Mouse (Mus musculus) neural tube, embryonic 12.5 days (tissue): ENCODE data around the gene Oas1e. TPM values are rescaled to one million over a fixed set of nuclear protein-coding genes. Genes with fewer than 3 reads are reported as not detected.

Source experiments
- ATAC-seq: fragments of 200-750 bp; cut with Nextera tagmentation; 2 replicates; pipeline ENCODE4 v1.8.0; 2017; ENCODE audit warnings: low read depth, mild to moderate bottlenecking, moderate TSS enrichment, moderate library complexity; ENCODE audit not compliant: low FRiP score
- H3K27ac ChIP-seq: fragments of 300-500 bp; sonication (generic); 2 replicates; pipeline ENCODE4 v1.5.1; 2016
- H3K27me3 ChIP-seq: fragments of 300-500 bp; sonication (generic); replicated peaks from 2 replicates; pipeline ENCODE4 v1.6.1; 2016; ENCODE audit warnings: mild to moderate bottlenecking
- H3K36me3 ChIP-seq: fragments of 300-500 bp; sonication (generic); 2 replicates; pipeline ENCODE4 v1.6.1; 2016; ENCODE audit warnings: mild to moderate bottlenecking
- H3K4me1 ChIP-seq: fragments of 300-500 bp; sonication (generic); 2 replicates; pipeline ENCODE4 v1.6.1; 2016
- H3K4me2 ChIP-seq: fragments of 300-500 bp; sonication (generic); replicated peaks from 2 replicates; pipeline ENCODE4 v1.6.1; 2016; ENCODE audit warnings: mild to moderate bottlenecking
- H3K4me3 ChIP-seq: fragments of 300-500 bp; sonication (generic); 2 replicates; pipeline ENCODE4 v1.5.1; 2016
- H3K9ac ChIP-seq: fragments of 300-500 bp; sonication (generic); 2 replicates; pipeline ENCODE4 v1.6.1; 2016; ENCODE audit warnings: mild to moderate bottlenecking
- H3K9me3 ChIP-seq: fragments of 300-500 bp; sonication (generic); 2 replicates; pipeline ENCODE4 v1.6.1; 2016; ENCODE audit warnings: mild to moderate bottlenecking
- WGBS: fragments of 180-500 bp; shearing (Covaris S2); methylation state at CpG from one replicate; pipeline ENCODE4 v1.1.7; 2016; 5-methylcytosine and 5-hydroxymethylcytosine counted together
- polyA plus RNA-seq: library from polyadenylated mRNA; unstranded; fragments of >200 nt; fragmentation: Nextera tagmentation; extraction: Ambion mirVana; gene quantifications from 2 replicates; pipeline ENCODE4 v1.2.1, GENCODE M21; 2016

Gene Oas1e
- polyA plus RNA-seq, 1 experiment from 2014 or later = not detected

- WGBS = 76% methylated on average over 8 of the region's 8 CpGs
- no peaks in the 10 kb centered on the region for H3K27me3 ChIP-seq
- no peak overlapping the region for H3K27ac ChIP-seq
- H3K36me3 ChIP-seq = no peaks in the 10 kb centered on the region
- no peaks in the 10 kb centered on the region for H3K4me1 ChIP-seq
- ATAC-seq = no peak
- H3K9ac ChIP-seq = no peak overlapping the region
- H3K4me2 ChIP-seq = no peak overlapping the region
- H3K9me3 ChIP-seq = no peaks in the 10 kb centered on the region
- no peak overlapping the region for H3K4me3 ChIP-seq
Observed at GRCm38 (mm10) chr5:120765010-120765409, 30.3 kb downstream of the Oas1e start.

DNA sequence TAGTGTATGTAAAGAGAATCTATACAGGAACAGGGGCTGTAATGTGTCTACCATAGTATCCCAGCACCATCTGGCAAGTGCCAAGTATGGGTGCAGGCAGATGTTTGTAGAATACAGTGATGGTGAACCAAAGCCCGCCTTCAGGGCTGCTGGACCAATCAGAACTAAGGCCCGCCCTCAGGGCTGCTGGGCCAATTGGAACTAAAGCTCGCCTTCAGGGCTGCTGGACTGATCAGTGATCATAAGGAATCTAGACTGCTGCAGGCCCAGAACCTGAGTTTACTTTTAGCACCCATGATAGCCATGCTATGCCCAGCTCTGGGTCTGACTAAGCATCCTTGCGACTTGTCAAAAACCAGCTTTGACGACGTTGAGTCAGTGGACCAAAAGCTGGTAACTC, 33.4 kb downstream of the Oas1e start:
- Histone ChIP-seq H3K27me3 (no peaks in the 10 kb centered on the region), H3K4me2 (peak overlapping the region; percentile 31), H3K9me3 (no peaks in the 10 kb centered on the region; the same call in 1 of the 2 replicates), H3K4me3 (no peak overlapping the region), H3K9ac (no peak overlapping the region), H3K4me1 (no peaks in the 10 kb centered on the region), H3K36me3 (no peaks in the 10 kb centered on the region), H3K27ac (no peak overlapping the region)
- no peak for ATAC-seq
- 35% methylated on average over 6 of the region's 6 CpGs for WGBS

DNA sequence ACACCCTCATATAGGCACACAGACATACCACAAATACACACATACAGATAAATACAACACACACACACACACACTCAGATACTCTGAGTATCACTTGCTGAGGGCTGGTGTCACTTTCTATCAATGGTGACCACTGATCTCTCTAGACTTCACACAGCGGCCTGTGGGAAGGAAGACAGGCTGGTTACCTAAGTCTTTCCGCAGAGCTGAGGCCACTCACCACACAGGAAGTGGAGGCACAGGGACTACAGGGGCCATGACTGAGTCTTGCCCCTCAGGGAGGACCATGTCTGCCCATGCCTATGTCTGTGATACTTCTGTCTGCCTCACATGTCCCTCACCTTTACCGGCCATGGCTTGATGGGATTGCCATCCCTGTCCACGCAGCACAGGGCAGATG, 41.1 kb downstream of the Oas1e start:
- no peak for ATAC-seq
- no peak overlapping the region for H3K4me3 ChIP-seq
- no peaks in the 10 kb centered on the region for H3K4me1 ChIP-seq
- no peaks in the 10 kb centered on the region for H3K27me3 ChIP-seq
- no peaks in the 10 kb centered on the region; the same call in 1 of the 2 replicates for H3K9me3 ChIP-seq
- no peak overlapping the region for H3K9ac ChIP-seq
- H3K36me3 ChIP-seq = no peaks in the 10 kb centered on the region
- no peak overlapping the region for H3K4me2 ChIP-seq
- WGBS = 93% methylated on average over 4 of the region's 4 CpGs
- H3K27ac ChIP-seq = no peak overlapping the region

DNA sequence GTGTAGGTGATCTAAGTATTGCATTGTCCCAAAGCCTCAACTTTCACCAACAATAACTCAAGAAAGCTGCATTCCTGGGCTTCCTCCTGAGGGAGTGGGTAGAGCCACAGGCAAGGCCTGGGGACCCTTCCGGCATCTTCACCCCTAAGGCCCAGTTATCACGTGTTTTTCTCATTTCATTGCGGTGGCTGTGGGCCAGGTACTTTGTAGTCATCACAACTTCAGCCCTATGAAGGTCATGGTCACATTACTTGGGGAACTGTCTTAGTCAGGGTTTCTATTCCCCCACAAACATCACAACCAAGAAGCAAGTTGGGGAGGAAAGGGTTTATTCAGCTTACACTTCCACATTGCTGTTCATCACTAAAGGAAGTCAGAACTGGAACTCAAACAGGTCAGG, 42.5 kb downstream of the Oas1e start:
- WGBS = 79% methylated on average over 3 of the region's 3 CpGs
- ATAC-seq = no peak

DNA sequence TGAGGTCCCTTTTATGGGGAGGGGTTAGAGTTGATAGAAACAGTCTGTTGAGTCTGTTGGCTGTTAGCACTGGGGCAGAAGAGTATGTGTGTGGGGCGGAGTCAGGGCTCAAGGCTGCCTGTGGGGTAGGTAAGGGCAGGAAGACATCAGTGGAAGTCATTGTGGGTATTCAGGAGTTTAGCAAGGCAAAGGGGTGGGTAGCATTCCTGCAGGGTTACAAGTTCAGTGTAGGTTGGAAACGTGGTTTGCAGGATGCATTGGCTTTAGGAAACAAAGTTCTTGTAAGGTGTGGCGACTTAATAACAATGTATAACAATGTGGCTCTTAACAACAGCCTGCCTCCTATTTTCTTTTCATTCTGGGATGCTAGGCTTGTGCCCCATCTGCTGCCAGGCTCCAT, 44.1 kb downstream of the Oas1e start:
- 71% methylated on average over 3 of the region's 3 CpGs for WGBS

More for the DNA sequence above, 42.5 kb downstream of the Oas1e start:
- Histone ChIP-seq H3K27me3 (no peaks in the 10 kb centered on the region), H3K9me3 (no peaks in the 10 kb centered on the region), H3K4me3 (no peak overlapping the region), H3K36me3 (no peaks in the 10 kb centered on the region), H3K4me1 (no peaks in the 10 kb centered on the region), H3K27ac (no peak overlapping the region), H3K4me2 (no peak overlapping the region), H3K9ac (no peak overlapping the region)

GRCm38 (mm10) chr5:120749688-120750087, 45.6 kb downstream of the Oas1e start, which contains the start of gene Oas2:
TSS of gene Oas2 (minus strand) at chr5:120749853.
- Histone ChIP-seq H3K9me3 (no peaks in the 10 kb centered on the region), H3K4me2 (no peak within 1 kb of the TSS), H3K9ac (no peak within 1 kb of the TSS), H3K27me3 (no peaks in the 10 kb centered on the region), H3K4me3 (no peak within 1 kb of the TSS), H3K4me1 (no peaks in the 10 kb centered on the region), H3K27ac (no peak within 1 kb of the TSS), H3K36me3 (no peaks in the 10 kb centered on the region)
- ATAC-seq = no peak
- 72% methylated on average over 5 of the region's 5 CpGs for WGBS

More for the DNA sequence above, 44.1 kb downstream of the Oas1e start:
- no peaks in the 10 kb centered on the region for H3K36me3 ChIP-seq
- no peak overlapping the region for H3K27ac ChIP-seq
- H3K4me2 ChIP-seq = no peak overlapping the region
- no peak overlapping the region for H3K4me3 ChIP-seq
- ATAC-seq = no peak
- H3K27me3 ChIP-seq = no peaks in the 10 kb centered on the region
- H3K9me3 ChIP-seq = no peaks in the 10 kb centered on the region
- no peak overlapping the region for H3K9ac ChIP-seq
- H3K4me1 ChIP-seq = no peaks in the 10 kb centered on the region

DNA sequence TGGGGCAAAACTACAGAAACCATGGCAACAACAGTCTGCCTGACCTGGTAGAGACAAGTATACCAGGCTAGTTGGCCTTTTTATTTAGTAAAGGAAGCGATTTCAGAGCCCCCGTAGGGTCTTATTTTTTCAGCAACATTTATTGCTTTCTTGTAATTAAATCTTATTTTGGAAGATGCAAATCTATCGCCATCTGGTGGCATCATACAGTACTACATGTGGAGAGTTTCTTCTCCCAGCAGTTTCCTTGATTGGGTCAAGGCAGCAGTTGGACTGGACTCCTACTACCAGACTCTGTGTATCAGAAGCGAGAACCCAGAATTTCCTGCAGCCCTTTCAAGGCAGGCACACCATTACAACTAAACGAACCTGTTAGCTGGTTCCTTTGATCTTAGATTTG, 48.9 kb downstream of the Oas1e start:
- no peak for ATAC-seq
- WGBS = 10% methylated on average over 5 of the region's 5 CpGs
- H3K27me3 ChIP-seq = no peaks in the 10 kb centered on the region
- no peaks in the 10 kb centered on the region for H3K4me1 ChIP-seq
- no peaks in the 10 kb centered on the region for H3K36me3 ChIP-seq
- no peak overlapping the region for H3K4me2 ChIP-seq
- H3K4me3 ChIP-seq = no peak overlapping the region
- H3K9me3 ChIP-seq = no peaks in the 10 kb centered on the region
- H3K9ac ChIP-seq = no peak overlapping the region
- no peak overlapping the region for H3K27ac ChIP-seq

GRCm38 (mm10) chr5:120742125-120742524, 53.2 kb downstream of the Oas1e start:
- Histone ChIP-seq H3K36me3 (no peaks in the 10 kb centered on the region), H3K4me1 (no peaks in the 10 kb centered on the region), H3K9me3 (no peaks in the 10 kb centered on the region), H3K27ac (no peak overlapping the region), H3K27me3 (0 out of 2 replicates have a peak, but pooled peaks cover 3% of the 10 kb centered on the region), H3K9ac (no peak overlapping the region), H3K4me3 (no peak overlapping the region), H3K4me2 (no peak overlapping the region)
- 32% methylated on average over 4 of the region's 4 CpGs for WGBS
- ATAC-seq = no peak

Other genes starting within 250 kb of the Oas1e start
- gene Tpcn1, start 206.9 kb downstream of the Oas1e start, polyA plus RNA-seq = 19.4 and 21.7 TPM in 2 replicates
- 0.70 and 0.93 TPM in 2 replicates for gene Iqcd, start 206.5 kb downstream of the Oas1e start, polyA plus RNA-seq
- gene Rita1, start 182.9 kb downstream of the Oas1e start, polyA plus RNA-seq = 19.1 and 20.1 TPM in 2 replicates
- gene Ddx54, start 182.8 kb downstream of the Oas1e start, polyA plus RNA-seq = 57.8 and 58.3 TPM in 2 replicates
- gene Cfap73, start 161.3 kb downstream of the Oas1e start, polyA plus RNA-seq = not detected in 2 replicates
- gene Rasal1, start 146.7 kb downstream of the Oas1e start, polyA plus RNA-seq = 0.15 and 0.33 TPM in 2 replicates
- gene Dtx1, start 83.6 kb downstream of the Oas1e start, polyA plus RNA-seq = 27.0 and 29.1 TPM in 2 replicates
- gene Oas2, start 45.7 kb downstream of the Oas1e start, polyA plus RNA-seq = 0.09 and 0.19 TPM in 2 replicates
- 0.23 and 0.47 TPM in 2 replicates for gene Oas3, start 17.9 kb downstream of the Oas1e start, polyA plus RNA-seq
- gene Oas1c, start 17.0 kb upstream of the Oas1e start, polyA plus RNA-seq = 0.33 and 0.58 TPM in 2 replicates
- not detected in 2 replicates for gene Oas1f, start 51.8 kb upstream of the Oas1e start, polyA plus RNA-seq
- not detected in 2 replicates for gene Oas1h, start 65.9 kb upstream of the Oas1e start, polyA plus RNA-seq
- 0.10 and 0.24 TPM in 2 replicates for gene Oas1g, start 92.1 kb upstream of the Oas1e start, polyA plus RNA-seq
- gene Oas1a, start 112.0 kb upstream of the Oas1e start, polyA plus RNA-seq = 0.47 and 0.79 TPM in 2 replicates
- gene Oas1d, start 119.0 kb upstream of the Oas1e start, polyA plus RNA-seq = not detected in 2 replicates
- gene Rph3a, start 214.6 kb upstream of the Oas1e start, polyA plus RNA-seq = 3.7 and 4.4 TPM in 2 replicates